Mouse (Mus musculus): ENCODE results near the gene Sdc3. TPM values are rescaled to one million over a fixed set of nuclear protein-coding genes. Genes with fewer than 3 reads are reported as not detected.

Gene Sdc3
- polyA plus RNA-seq, 1 experiment from 2014 or later = 1,011 TPM

DNA sequence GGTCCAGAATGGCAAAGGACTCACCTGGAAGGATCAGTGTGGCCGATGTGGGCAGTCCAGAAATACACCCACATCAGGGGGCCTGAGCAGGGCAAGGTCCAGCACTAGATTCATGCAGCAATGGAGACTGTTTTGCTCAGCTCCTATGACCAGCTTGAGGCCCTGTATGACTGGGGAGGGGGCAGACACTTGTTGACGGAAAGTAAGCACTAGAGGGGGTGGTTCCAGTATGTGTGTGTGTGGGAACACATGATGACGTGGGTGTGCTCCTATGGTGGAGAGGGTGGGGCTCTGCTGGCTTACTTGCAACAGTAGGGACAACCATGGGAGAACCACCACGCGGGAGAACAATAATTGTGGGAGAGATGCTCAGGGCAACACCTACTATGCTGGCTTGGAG lies 70.2 kb downstream of the Sdc3 start:
- Histone ChIP-seq H3K36me3 (ENCODE audit: inconsistent target) (no peaks in the 10 kb centered on the region), H3K27ac (no peak overlapping the region), H3K79me2 (ENCODE audit: inconsistent target) (no peaks in the 10 kb centered on the region), H3K4me3 (ENCODE audit: inconsistent target) (no peak overlapping the region)
- 86% methylated on average over 5 of the region's 5 CpGs for WGBS (ENCODE audit: missing documents)

DNA sequence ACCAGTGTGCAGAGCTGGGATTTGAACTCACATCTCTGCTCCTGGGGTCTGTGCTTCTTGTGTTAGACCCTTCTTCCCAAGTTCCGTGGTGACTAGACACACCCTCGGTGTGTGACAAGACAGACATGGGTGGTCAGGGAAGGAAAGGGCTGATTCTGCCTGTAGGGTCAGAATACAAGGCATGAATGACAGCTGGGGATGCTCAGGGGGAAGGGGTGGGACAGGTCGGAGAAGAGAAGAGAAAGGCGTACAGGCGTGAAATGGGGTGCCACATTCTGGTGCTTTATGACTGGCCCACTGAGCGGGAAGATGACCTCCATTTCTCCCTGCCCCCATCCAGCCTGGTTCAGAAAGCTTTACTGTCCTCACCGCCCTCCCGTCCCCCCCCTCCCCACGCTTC lies 73.1 kb downstream of the Sdc3 start:
- no peaks in the 10 kb centered on the region for H3K79me2 ChIP-seq (ENCODE audit: inconsistent target)
- WGBS (ENCODE audit: missing documents) = 39% methylated on average over 9 of the region's 9 CpGs
- no peaks in the 10 kb centered on the region for H3K36me3 ChIP-seq (ENCODE audit: inconsistent target)
- H3K4me3 ChIP-seq (ENCODE audit: inconsistent target) = no peak overlapping the region
- H3K27ac ChIP-seq = no peak overlapping the region

DNA sequence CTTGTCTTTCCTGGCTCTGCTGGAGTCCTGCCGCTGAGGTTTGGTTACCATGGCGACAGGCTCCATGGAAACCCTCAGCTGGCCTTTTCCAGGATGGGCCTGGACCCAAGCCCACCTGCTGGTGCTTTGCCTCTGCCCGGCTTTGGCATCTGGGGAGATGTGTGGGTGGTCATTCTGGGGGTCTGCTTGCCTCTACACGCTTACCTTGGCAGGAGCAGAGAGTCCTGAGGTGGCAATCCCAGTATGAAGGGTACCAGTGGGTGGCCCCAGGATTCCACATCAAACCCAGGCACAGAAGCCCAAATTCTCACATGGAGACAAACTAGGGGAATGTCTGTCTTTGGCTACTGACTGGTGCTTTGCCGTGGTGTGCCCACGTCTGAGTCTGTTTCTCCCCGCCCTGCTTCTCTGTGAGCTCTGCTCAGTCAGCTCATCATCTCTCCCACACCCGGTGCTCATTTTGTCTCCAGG lies 73.6 kb downstream of the Sdc3 start:
- WGBS (ENCODE audit: missing documents) = 50% methylated on average over 8 of the region's 8 CpGs
- H3K27ac ChIP-seq = no peak overlapping the region

DNA sequence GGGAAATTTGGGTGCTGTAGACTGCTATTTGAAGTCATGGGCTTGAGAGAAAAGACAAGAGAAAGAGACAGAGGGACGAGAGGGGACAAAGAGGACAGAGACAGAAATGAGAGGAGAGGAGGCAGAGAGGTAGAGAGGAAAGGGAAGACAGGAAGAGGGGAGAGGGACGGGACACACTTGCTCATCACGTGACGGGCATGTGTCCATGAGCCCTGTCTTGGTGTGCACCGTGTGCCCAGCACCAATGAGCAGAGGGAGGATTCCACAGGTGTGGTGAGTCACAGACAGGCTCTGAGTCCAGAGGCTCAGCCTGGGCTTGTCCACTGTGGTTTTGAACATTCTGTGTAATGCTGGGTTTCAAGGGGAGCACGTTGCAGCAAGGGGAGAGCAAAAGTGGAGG lies 75.6 kb downstream of the Sdc3 start:
- Histone ChIP-seq H3K36me3 (ENCODE audit: inconsistent target) (no peaks in the 10 kb centered on the region), H3K27ac (no peak overlapping the region), H3K4me3 (ENCODE audit: inconsistent target) (no peak overlapping the region), H3K79me2 (ENCODE audit: inconsistent target) (no peaks in the 10 kb centered on the region)
- 61% methylated on average over 6 of the region's 6 CpGs for WGBS (ENCODE audit: missing documents)

More for the DNA sequence above, 73.6 kb downstream of the Sdc3 start:
- Histone ChIP-seq H3K36me3 (ENCODE audit: inconsistent target) (no peaks in the 10 kb centered on the region), H3K4me3 (ENCODE audit: inconsistent target) (no peak overlapping the region), H3K79me2 (ENCODE audit: inconsistent target) (no peaks in the 10 kb centered on the region)

DNA sequence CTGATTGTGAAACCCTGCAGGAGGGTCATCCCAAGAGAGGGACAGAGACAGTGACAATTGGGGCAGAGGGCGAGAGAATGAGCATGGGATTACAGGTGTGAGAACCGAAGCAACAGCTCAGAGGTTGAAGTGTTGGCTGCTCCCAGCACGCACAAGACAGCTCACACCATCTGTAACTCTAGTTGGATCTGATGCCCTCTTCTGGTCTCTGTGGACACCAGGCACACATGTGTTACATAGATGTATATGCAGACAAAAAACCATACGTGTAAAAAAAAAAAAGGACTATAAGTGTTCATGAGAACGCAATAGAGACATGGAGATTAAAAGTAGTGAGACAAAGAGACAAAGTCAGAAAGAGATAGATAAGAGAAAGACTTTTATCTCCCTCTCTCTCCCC lies 76.5 kb downstream of the Sdc3 start:
- Histone ChIP-seq H3K4me3 (ENCODE audit: inconsistent target) (no peak overlapping the region), H3K36me3 (ENCODE audit: inconsistent target) (no peaks in the 10 kb centered on the region), H3K27ac (no peak overlapping the region), H3K79me2 (ENCODE audit: inconsistent target) (no peaks in the 10 kb centered on the region)
- WGBS (ENCODE audit: missing documents) = 45% methylated on average over 4 of the region's 5 CpGs

DNA sequence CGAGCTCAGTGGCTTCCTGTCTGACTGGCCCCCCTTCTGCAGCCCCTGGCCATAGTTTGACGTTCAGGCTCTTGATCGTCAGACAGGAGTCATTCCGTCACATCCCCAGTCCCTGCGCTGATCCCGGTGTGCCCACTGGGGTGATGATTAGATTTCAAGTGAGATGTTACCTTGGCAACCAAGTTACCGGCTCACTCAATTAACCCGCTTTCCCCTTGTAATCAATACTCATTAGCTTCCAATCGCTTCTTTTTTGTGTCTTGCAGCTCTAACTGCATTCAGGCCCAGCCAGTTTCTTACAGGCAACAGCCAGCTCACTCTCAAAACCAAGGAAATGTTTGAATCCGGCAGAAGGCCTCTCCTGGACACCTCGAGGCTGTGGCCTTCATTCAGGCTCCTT lies 80.1 kb downstream of the Sdc3 start:
- 76% methylated on average over 11 of the region's 11 CpGs for WGBS (ENCODE audit: missing documents)
- no peak overlapping the region for H3K27ac ChIP-seq
- H3K36me3 ChIP-seq (ENCODE audit: inconsistent target) = no peaks in the 10 kb centered on the region
- H3K79me2 ChIP-seq (ENCODE audit: inconsistent target) = no peaks in the 10 kb centered on the region
- H3K4me3 ChIP-seq (ENCODE audit: inconsistent target) = no peak overlapping the region

DNA sequence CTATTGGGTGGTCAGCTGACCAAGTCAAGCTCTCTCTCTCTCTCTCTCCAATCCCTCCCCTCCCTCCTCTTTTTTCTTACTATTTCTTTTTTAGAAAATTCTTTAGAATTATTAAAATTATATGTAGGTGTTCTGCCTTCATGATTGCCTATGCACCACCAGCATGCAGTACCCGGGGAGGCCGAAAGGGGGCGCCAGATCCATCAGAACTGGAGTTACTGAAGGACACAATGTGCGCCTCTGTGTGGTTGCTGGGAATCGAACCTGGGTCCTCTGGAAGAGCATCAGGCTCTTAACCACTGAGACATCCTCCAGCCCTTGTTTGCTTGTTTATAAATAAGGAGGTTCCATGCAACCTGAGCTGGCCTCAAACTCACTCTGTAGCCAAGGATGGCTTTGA lies 81.1 kb downstream of the Sdc3 start:
- no peaks in the 10 kb centered on the region for H3K79me2 ChIP-seq (ENCODE audit: inconsistent target)
- H3K27ac ChIP-seq = no peak overlapping the region
- H3K4me3 ChIP-seq (ENCODE audit: inconsistent target) = no peak overlapping the region
- WGBS (ENCODE audit: missing documents) = 79% methylated on average over 5 of the region's 5 CpGs
- no peaks in the 10 kb centered on the region for H3K36me3 ChIP-seq (ENCODE audit: inconsistent target)

DNA sequence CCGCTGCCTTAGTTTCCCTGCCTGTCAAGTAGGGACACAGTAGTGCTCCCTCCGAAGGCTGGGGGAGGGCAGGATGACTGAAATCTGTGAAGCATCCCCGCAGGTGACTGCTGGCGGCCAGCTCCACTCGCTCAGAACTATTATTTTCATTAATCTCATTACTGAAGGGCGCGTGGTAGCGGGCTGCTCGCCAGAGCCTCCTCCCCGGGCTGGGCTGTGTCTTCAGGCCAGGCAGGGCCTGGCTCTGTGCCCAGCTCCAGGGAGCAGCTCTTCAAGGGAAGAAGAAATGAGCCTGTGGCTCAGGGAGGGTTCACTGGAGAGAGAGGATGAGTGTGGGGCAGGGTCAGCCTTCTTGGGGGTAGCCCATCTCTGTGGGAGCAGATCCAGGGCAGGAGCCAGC lies 82.3 kb downstream of the Sdc3 start:
- H3K79me2 ChIP-seq (ENCODE audit: inconsistent target) = no peaks in the 10 kb centered on the region

More for the DNA sequence above, 82.3 kb downstream of the Sdc3 start:
- Histone ChIP-seq H3K36me3 (ENCODE audit: inconsistent target) (no peaks in the 10 kb centered on the region), H3K4me3 (ENCODE audit: inconsistent target) (no peak overlapping the region), H3K27ac (no peak overlapping the region)
- WGBS (ENCODE audit: missing documents) = 32% methylated on average over 10 of the region's 10 CpGs

Other genes with a start within 250 kb of the Sdc3 start
- 4.7 to 21.7 TPM (median 5.3 TPM) in 3 replicates for gene Nkain1, start 218.4 kb upstream of the Sdc3 start, polyA plus RNA-seq (2018)
- 20.7 to 25.6 TPM (median 22.1 TPM) in 3 replicates for gene Pum1, start 129.2 kb upstream of the Sdc3 start, polyA plus RNA-seq (2018)
- gene Laptm5, start 120.6 kb downstream of the Sdc3 start, polyA plus RNA-seq (2018) = 1,448 to 1,968 TPM (median 1,759 TPM) in 3 replicates
- 0.07 to 0.80 TPM (median 0.16 TPM) in 3 replicates for gene Matn1, start 151.8 kb downstream of the Sdc3 start, polyA plus RNA-seq (2018)